Mouse (Mus musculus): ENCODE measurements at regions not wholly inside any gene's neighbourhood (a gene's known extent, or its start where the extent isn't known, plus 50 kb on each side); places are given as distances from the start of the nearest gene placed in this dataset.
"Not testable (repeated sequence)": the region's sequence is repeated elsewhere in the genome, so short reads cannot be mapped to it uniquely, and the experiment has no call there.

GRCm38 (mm10) chr3:18787531-18788176 lies 839.4 kb downstream of the Cypt12 start:
- Histone ChIP-seq H3K4me2 (no peak overlapping the region), H3K4me1 (no peaks in the 10 kb centered on the region), H3K36me3 (no peaks in the 10 kb centered on the region), H3K9ac (no peak overlapping the region), H3K9me3 (replicated peaks) (no peaks in the 10 kb centered on the region), H3K27ac (no peak overlapping the region), H3K27me3 (replicated peaks) (no peaks in the 10 kb centered on the region), H3K4me3 (no peak overlapping the region)
- ATAC-seq = no peak
- 53% methylated on average over 8 of the region's 8 CpGs for WGBS (ENCODE audit: insufficient replicate concordance)

- no peak for ATAC-seq
- Histone ChIP-seq H3K27me3 (replicated peaks) (no peaks in the 10 kb centered on the region), H3K9me3 (replicated peaks) (no peaks in the 10 kb centered on the region), H3K4me1 (no peaks in the 10 kb centered on the region), H3K36me3 (no peaks in the 10 kb centered on the region), H3K27ac (no peak overlapping the region), H3K9ac (no peak overlapping the region), H3K4me2 (no peak overlapping the region), H3K4me3 (no peak overlapping the region)
- 62% methylated on average over 3 of the region's 3 CpGs for WGBS (ENCODE audit: insufficient replicate concordance)
These were observed 825.7 kb downstream of the 1700064H15Rik start for GRCm38 (mm10) chr3:18802794-18803193.

- not testable (repeated sequence) for H3K4me1 ChIP-seq; H3K9ac ChIP-seq; H3K27me3 ChIP-seq (replicated peaks); ATAC-seq; H3K4me2 ChIP-seq; H3K4me3 ChIP-seq; H3K27ac ChIP-seq; H3K36me3 ChIP-seq; H3K9me3 ChIP-seq (replicated peaks)
- 25% methylated on average over 2 of the region's 2 CpGs for WGBS (ENCODE audit: insufficient replicate concordance)
These were observed 799.6 kb downstream of the 1700064H15Rik start for GRCm38 (mm10) chr3:18828788-18829320.

- H3K27me3 ChIP-seq (replicated peaks) = no peaks in the 10 kb centered on the region
- 61% methylated on average over 4 of the region's 4 CpGs for WGBS (ENCODE audit: insufficient replicate concordance)
- no peak overlapping the region for H3K27ac ChIP-seq
- H3K4me2 ChIP-seq = no peak overlapping the region
- no peaks in the 10 kb centered on the region for H3K4me1 ChIP-seq
- H3K9ac ChIP-seq = no peak overlapping the region
- H3K4me3 ChIP-seq = no peak overlapping the region
- H3K9me3 ChIP-seq (replicated peaks) = no peaks in the 10 kb centered on the region
- ATAC-seq = no peak
- H3K36me3 ChIP-seq = no peaks in the 10 kb centered on the region
These were observed 760.2 kb downstream of the 1700064H15Rik start for GRCm38 (mm10) chr3:18868117-18868739.

GRCm38 (mm10) chr3:18868758-18869157 lies 759.7 kb downstream of the 1700064H15Rik start:
- ATAC-seq = no peak
- no peaks in the 10 kb centered on the region for H3K4me1 ChIP-seq
- no peak overlapping the region for H3K9ac ChIP-seq
- 54% methylated on average over 2 of the region's 2 CpGs for WGBS (ENCODE audit: insufficient replicate concordance)
- no peaks in the 10 kb centered on the region for H3K36me3 ChIP-seq
- no peaks in the 10 kb centered on the region for H3K27me3 ChIP-seq (replicated peaks)
- no peak overlapping the region for H3K4me2 ChIP-seq
- H3K4me3 ChIP-seq = no peak overlapping the region
- no peak overlapping the region for H3K27ac ChIP-seq
- H3K9me3 ChIP-seq (replicated peaks) = no peaks in the 10 kb centered on the region

- WGBS (ENCODE audit: insufficient replicate concordance) = 59% methylated on average over 1 of the region's 1 CpGs
- ATAC-seq = no peak
- no peak overlapping the region for H3K9ac ChIP-seq
These were observed 751.4 kb downstream of the 1700064H15Rik start for GRCm38 (mm10) chr3:18877060-18877459.

GRCm38 (mm10) chr3:18877572-18877971 lies 750.9 kb downstream of the 1700064H15Rik start:
- no peaks in the 10 kb centered on the region for H3K36me3 ChIP-seq
- H3K27me3 ChIP-seq (replicated peaks) = no peaks in the 10 kb centered on the region
- H3K9me3 ChIP-seq (replicated peaks) = no peaks in the 10 kb centered on the region
- H3K4me1 ChIP-seq = no peaks in the 10 kb centered on the region
- no peak for ATAC-seq
- no peak overlapping the region for H3K4me3 ChIP-seq
- H3K4me2 ChIP-seq = no peak overlapping the region
- no peak overlapping the region for H3K27ac ChIP-seq
- 61% methylated on average over 3 of the region's 3 CpGs for WGBS (ENCODE audit: insufficient replicate concordance)
- no peak overlapping the region for H3K9ac ChIP-seq

More at GRCm38 (mm10) chr3:18877060-18877459, 751.4 kb downstream of the 1700064H15Rik start:
- H3K4me3 ChIP-seq = no peak overlapping the region
- no peaks in the 10 kb centered on the region for H3K4me1 ChIP-seq
- no peak overlapping the region for H3K27ac ChIP-seq
- H3K36me3 ChIP-seq = no peaks in the 10 kb centered on the region
- no peaks in the 10 kb centered on the region for H3K27me3 ChIP-seq (replicated peaks)
- no peaks in the 10 kb centered on the region for H3K9me3 ChIP-seq (replicated peaks)
- H3K4me2 ChIP-seq = no peak overlapping the region

- H3K27me3 ChIP-seq (replicated peaks) = no peaks in the 10 kb centered on the region
- no peaks in the 10 kb centered on the region for H3K4me1 ChIP-seq
- no peak overlapping the region for H3K4me2 ChIP-seq
- 59% methylated on average over 2 of the region's 2 CpGs for WGBS (ENCODE audit: insufficient replicate concordance)
- H3K36me3 ChIP-seq = no peaks in the 10 kb centered on the region
- no peak for ATAC-seq
- H3K27ac ChIP-seq = no peak overlapping the region
- no peak overlapping the region for H3K4me3 ChIP-seq
- H3K9me3 ChIP-seq (replicated peaks) = no peaks in the 10 kb centered on the region
- no peak overlapping the region for H3K9ac ChIP-seq
These were observed 747.3 kb downstream of the 1700064H15Rik start for GRCm38 (mm10) chr3:18881186-18881585.

- H3K36me3 ChIP-seq = no peaks in the 10 kb centered on the region
- no peak overlapping the region for H3K4me3 ChIP-seq
- no peaks in the 10 kb centered on the region for H3K9me3 ChIP-seq (replicated peaks)
- WGBS (ENCODE audit: insufficient replicate concordance) = 60% methylated on average over 2 of the region's 2 CpGs
- no peak overlapping the region for H3K4me2 ChIP-seq
- H3K9ac ChIP-seq = no peak overlapping the region
- H3K4me1 ChIP-seq = no peaks in the 10 kb centered on the region
- H3K27ac ChIP-seq = no peak overlapping the region
- H3K27me3 ChIP-seq (replicated peaks) = no peaks in the 10 kb centered on the region
- no peak for ATAC-seq
These were observed 735.7 kb downstream of the 1700064H15Rik start for GRCm38 (mm10) chr3:18892813-18893212.

- Histone ChIP-seq H3K4me3 (no peak overlapping the region), H3K27ac (no peak overlapping the region), H3K9me3 (replicated peaks) (no peaks in the 10 kb centered on the region), H3K27me3 (replicated peaks) (no peaks in the 10 kb centered on the region), H3K4me2 (no peak overlapping the region), H3K36me3 (no peaks in the 10 kb centered on the region), H3K9ac (no peak overlapping the region), H3K4me1 (no peaks in the 10 kb centered on the region)
- 24% methylated on average over 3 of the region's 3 CpGs for WGBS (ENCODE audit: insufficient replicate concordance)
- no peak for ATAC-seq
These were observed 722.7 kb downstream of the 1700064H15Rik start for GRCm38 (mm10) chr3:18905769-18906168.

- no peak overlapping the region for H3K9ac ChIP-seq
- no peaks in the 10 kb centered on the region for H3K9me3 ChIP-seq (replicated peaks)
- H3K27me3 ChIP-seq (replicated peaks) = no peaks in the 10 kb centered on the region
- no peaks in the 10 kb centered on the region for H3K4me1 ChIP-seq
- no peak overlapping the region for H3K4me3 ChIP-seq
- H3K4me2 ChIP-seq = no peak overlapping the region
- ATAC-seq = no peak
- H3K36me3 ChIP-seq = no peaks in the 10 kb centered on the region
- no peak overlapping the region for H3K27ac ChIP-seq
- 58% methylated on average over 5 of the region's 5 CpGs for whole genome bisulfite sequencing (ENCODE audit: insufficient replicate concordance)
These were observed 722.3 kb downstream of the 1700064H15Rik start for GRCm38 (mm10) chr3:18906210-18906609.

GRCm38 (mm10) chr3:18908737-18909136 lies 719.7 kb downstream of the 1700064H15Rik start:
- WGBS (ENCODE audit: insufficient replicate concordance) = 68% methylated on average over 1 of the region's 1 CpGs
- Histone ChIP-seq H3K27me3 (replicated peaks) (no peaks in the 10 kb centered on the region), H3K4me1 (no peaks in the 10 kb centered on the region), H3K9me3 (replicated peaks) (no peaks in the 10 kb centered on the region), H3K9ac (no peak overlapping the region), H3K4me2 (no peak overlapping the region), H3K36me3 (no peaks in the 10 kb centered on the region), H3K4me3 (no peak overlapping the region), H3K27ac (no peak overlapping the region)
- no peak for ATAC-seq
